18 mouse cellular contexts compared by ENCODE assay signal in genomic region chr3:57534450-57534849, GRCm38 (mm10). TPM values are rescaled to one million over a fixed set of nuclear protein-coding genes. Genes with fewer than 3 reads are reported as not detected.
DNase-seq lines count a peak whose midpoint lies in the region; ATAC-seq lines count a peak whose summit lies in the region.
"Had no signal": no experiment of that assay in that cellular context is flagged by ENCODE, and none has a peak within 500 bp of the region (broad histone marks: within the 10 kb centered on the region; RNA-seq: fewer than 3 reads in every experiment).

No protein-coding gene starts in this region.

- DNase-seq in forebrain, embryonic 14.5 days (ENCODE audit: low spot score) = peak; percentile 82
- no peak for DNase-seq in forebrain, embryonic 10.5 days (ENCODE audit: extremely low spot score, low spot score)
- no peak for DNase-seq in intestine, embryonic 14.5 days (ENCODE audit: low spot score)
- DNase-seq in Muller cell, postnatal 12 days (ENCODE audit: inconsistent ontology term) = peak; percentile 59
- no peak for DNase-seq in right cerebral cortex, postnatal 4 days
- no peak for DNase-seq in spleen, postnatal 36 days (ENCODE audit: low spot score in 2 of 2)
- DNase-seq: B cell, adult 2 months; cerebellum, postnatal 14 days; kidney, adult 11 months; right cerebral cortex, postnatal 25 days; thymus, postnatal 14 days had no signal

- H3K9ac ChIP-seq in forebrain, embryonic 14.5 days (ENCODE audit: low read length) = no peak overlapping the region
- H3K9ac ChIP-seq in intestine, embryonic 14.5 days (ENCODE audit: low read length) = no peak overlapping the region
- H3K9ac ChIP-seq in intestine, embryonic 16.5 days (ENCODE audit: low read depth, low read length) = no peak overlapping the region
- no peak overlapping the region for H3K9ac ChIP-seq in hindbrain, embryonic 15.5 days
- H3K9ac ChIP-seq: embryonic facial prominence, embryonic 12.5 days; liver, embryonic 14.5 days had no signal

- no peak overlapping the region for H3K4me3 ChIP-seq in forebrain, embryonic 14.5 days (ENCODE audit: low read depth, low read length)
- no peak overlapping the region for H3K4me3 ChIP-seq in forebrain, embryonic 10.5 days
- H3K4me3 ChIP-seq in intestine, embryonic 14.5 days (ENCODE audit: low read depth, low read length) = no peak overlapping the region
- no peak overlapping the region for H3K4me3 ChIP-seq in intestine, embryonic 16.5 days (ENCODE audit: low read length)
- no peak overlapping the region for H3K4me3 ChIP-seq in hindbrain, embryonic 15.5 days
- H3K4me3 ChIP-seq: embryonic facial prominence, embryonic 12.5 days; left cerebral cortex, adult 2 months had no signal

- H3K9me3 ChIP-seq in forebrain, embryonic 14.5 days (replicated peaks; ENCODE audit: control insufficient read depth, low read length) = no peaks in the 10 kb centered on the region
- H3K9me3 ChIP-seq in forebrain, embryonic 10.5 days = no peaks in the 10 kb centered on the region
- H3K9me3 ChIP-seq in intestine, embryonic 14.5 days (ENCODE audit: control insufficient read depth, low read length) = no peaks in the 10 kb centered on the region
- no peaks in the 10 kb centered on the region for H3K9me3 ChIP-seq in intestine, embryonic 16.5 days (ENCODE audit: control insufficient read depth, low read length)
- no peaks in the 10 kb centered on the region for H3K9me3 ChIP-seq in hindbrain, embryonic 15.5 days
- H3K9me3 ChIP-seq: embryonic facial prominence, embryonic 12.5 days had no signal

- no peak overlapping the region for H3K4me2 ChIP-seq in forebrain, embryonic 14.5 days (ENCODE audit: low read length)
- no peak overlapping the region for H3K4me2 ChIP-seq in intestine, embryonic 14.5 days (ENCODE audit: low read length)
- H3K4me2 ChIP-seq in intestine, embryonic 16.5 days (ENCODE audit: low read depth, low read length) = no peak overlapping the region
- no peak overlapping the region for H3K4me2 ChIP-seq in hindbrain, embryonic 15.5 days
- H3K4me2 ChIP-seq: embryonic facial prominence, embryonic 12.5 days had no signal

- WGBS in forebrain, embryonic 14.5 days = 20% methylated on average over 6 of the region's 6 CpGs
- WGBS in forebrain, embryonic 10.5 days = 92% methylated on average over 6 of the region's 6 CpGs
- 79% methylated on average over 6 of the region's 6 CpGs for WGBS in intestine, embryonic 14.5 days
- 70% methylated on average over 6 of the region's 6 CpGs for WGBS in intestine, embryonic 16.5 days
- 43% methylated on average over 6 of the region's 6 CpGs for WGBS in hindbrain, embryonic 15.5 days

- no peaks in the 10 kb centered on the region for H3K4me1 ChIP-seq in forebrain, embryonic 14.5 days (ENCODE audit: control insufficient read depth, insufficient read depth, low read length)
- peaks cover 7% of the 10 kb centered on the region for H3K4me1 ChIP-seq in forebrain, embryonic 10.5 days
- peaks cover 6% of the 10 kb centered on the region for H3K4me1 ChIP-seq in intestine, embryonic 14.5 days (replicated peaks; ENCODE audit: control insufficient read depth, insufficient read depth, low read length)
- no peaks in the 10 kb centered on the region for H3K4me1 ChIP-seq in intestine, embryonic 16.5 days (ENCODE audit: control insufficient read depth, insufficient read depth, low read length)
- H3K4me1 ChIP-seq in hindbrain, embryonic 15.5 days (replicated peaks) = peaks cover 4% of the 10 kb centered on the region; the same call in 1 of the 2 replicates

- no peaks in the 10 kb centered on the region for H3K27me3 ChIP-seq in forebrain, embryonic 14.5 days (replicated peaks; ENCODE audit: control insufficient read depth, insufficient read depth, low read length)
- no peaks in the 10 kb centered on the region for H3K27me3 ChIP-seq in forebrain, embryonic 10.5 days (ENCODE audit: poor library complexity, severe bottlenecking)
- H3K27me3 ChIP-seq in intestine, embryonic 14.5 days (replicated peaks; ENCODE audit: control insufficient read depth, insufficient read depth, low read length) = no peaks in the 10 kb centered on the region
- no peaks in the 10 kb centered on the region for H3K27me3 ChIP-seq in intestine, embryonic 16.5 days (replicated peaks; ENCODE audit: control insufficient read depth, insufficient read depth, low read length)
- no peaks in the 10 kb centered on the region for H3K27me3 ChIP-seq in hindbrain, embryonic 15.5 days
- H3K27me3 ChIP-seq: embryonic facial prominence, embryonic 12.5 days had no signal

- H3K36me3 ChIP-seq in forebrain, embryonic 14.5 days (ENCODE audit: control insufficient read depth, insufficient read depth, low read length) = no peaks in the 10 kb centered on the region
- no peaks in the 10 kb centered on the region for H3K36me3 ChIP-seq in forebrain, embryonic 10.5 days (replicated peaks)
- no peaks in the 10 kb centered on the region for H3K36me3 ChIP-seq in intestine, embryonic 14.5 days (ENCODE audit: control insufficient read depth, insufficient read depth, low read length)
- no peaks in the 10 kb centered on the region for H3K36me3 ChIP-seq in intestine, embryonic 16.5 days (ENCODE audit: control insufficient read depth, insufficient read depth, low read length)
- H3K36me3 ChIP-seq in hindbrain, embryonic 15.5 days = no peaks in the 10 kb centered on the region
- H3K36me3 ChIP-seq: embryonic facial prominence, embryonic 12.5 days; G1E had no signal

- ATAC-seq in forebrain, embryonic 14.5 days = peak; percentile 83
- no peak for ATAC-seq in intestine, embryonic 14.5 days (replicated peaks; ENCODE audit: low FRiP score, low TSS enrichment, low read depth)
- ATAC-seq in intestine, embryonic 16.5 days = no peak
- peak; percentile 56; the same call in 1 of the 2 replicates for ATAC-seq in hindbrain, embryonic 15.5 days (ENCODE audit: low FRiP score, low read depth)
- ATAC-seq: activated CD4-positive, CD25-positive, alpha-beta regulatory T cell, adult 4 months had no signal

- H3K27ac ChIP-seq in forebrain, embryonic 14.5 days (ENCODE audit: low read depth, low read length) = peak overlapping the region; percentile 45; the same call in 1 of the 2 replicates
- no peak overlapping the region for H3K27ac ChIP-seq in forebrain, embryonic 10.5 days
- peak overlapping the region; percentile 38; the same call in 1 of the 2 replicates for H3K27ac ChIP-seq in intestine, embryonic 14.5 days (ENCODE audit: low read depth)
- H3K27ac ChIP-seq in intestine, embryonic 16.5 days (ENCODE audit: low read length) = no peak overlapping the region
- H3K27ac ChIP-seq in hindbrain, embryonic 15.5 days (replicated peaks) = no peak overlapping the region
- H3K27ac ChIP-seq: embryonic facial prominence, embryonic 12.5 days; left cerebral cortex, adult 2 months; liver, embryonic 14.5 days had no signal

RNA-seq across cellular contexts. Expression of gene Wwtr1, which starts 41.3 kb away (rescaled TPM):
- 12.7 and 12.8 TPM in 2 replicates for polyA plus RNA-seq in forebrain, embryonic 14.5 days (2014; fragmentation: Nextera tagmentation; extraction: Ambion mirVana)
- 10.6 and 11.3 TPM in 2 replicates for polyA plus RNA-seq in forebrain, embryonic 10.5 days (2016; fragmentation: Nextera tagmentation; extraction: Ambion mirVana)
- 20.4 and 23.4 TPM in 2 replicates for polyA plus RNA-seq in intestine, embryonic 14.5 days (2014; fragmentation: Nextera tagmentation; extraction: Ambion mirVana)
- 13.1 and 13.5 TPM in 2 replicates for polyA plus RNA-seq in intestine, embryonic 16.5 days (2015; fragmentation: Nextera tagmentation; extraction: Ambion mirVana)
- 7.7 and 8.0 TPM in 2 replicates for polyA plus RNA-seq in hindbrain, embryonic 15.5 days (2015; fragmentation: Nextera tagmentation; extraction: Ambion mirVana)
- polyA plus RNA-seq: G1E had no signal

Comparison
In these comparisons a context has a peak if more than half of its experiments do, and no peak if none do; other contexts are left out.
1. DNase-seq: peak in forebrain, embryonic 14.5 days (single experiment) and Muller cell, postnatal 12 days (single experiment); none in forebrain, embryonic 10.5 days (single experiment), intestine, embryonic 14.5 days (single experiment), right cerebral cortex, postnatal 4 days (single experiment) and spleen, postnatal 36 days (0 of 2).
2. H3K27ac ChIP-seq: peak in forebrain, embryonic 14.5 days (single experiment) and intestine, embryonic 14.5 days (single experiment); none in forebrain, embryonic 10.5 days (single experiment), intestine, embryonic 16.5 days (single experiment) and hindbrain, embryonic 15.5 days (single experiment).
3. ATAC-seq: peak in forebrain, embryonic 14.5 days (single experiment) and hindbrain, embryonic 15.5 days (single experiment); none in intestine, embryonic 14.5 days (single experiment) and intestine, embryonic 16.5 days (single experiment).